Mouse (Mus musculus) hematopoietic stem cell, adult 5-6 weeks (primary cell): ENCODE data around the gene Ift81. TPM values are rescaled to one million over a fixed set of nuclear protein-coding genes. Genes with fewer than 3 reads are reported as not detected.
A peak's percentile ranks its signal among the peaks of the same experiment; 100 is the strongest.

Experiments used
- ATAC-seq, 2 experiments: fragments of 125-278 bp in 1 of 2; replicated peaks in 1 of 2; 2 replicates each; pipeline ENCODE4 v1.8.0; 2016 to 2017; ENCODE audit warnings: inconsistent platforms in 2 of 2, mild to moderate bottlenecking in 2 of 2, moderate number of reproducible peaks in 2 of 2, low read depth in 1 of 2, moderate TSS enrichment in 1 of 2; ENCODE audit not compliant: low FRiP score in 2 of 2, poor library complexity in 2 of 2, severe bottlenecking in 2 of 2, insufficient read depth in 1 of 2, low TSS enrichment in 1 of 2
- total RNA-seq: library from RNA; stranded (forward); fragments of 172-1452, 232-1000 nt; gene quantifications from 2 replicates; pipeline ENCODE4 v1.2.3, GENCODE M21; 2017

The Ift81 gene
- total RNA-seq, 1 experiment from 2014 or later = 36.1 TPM

DNA sequence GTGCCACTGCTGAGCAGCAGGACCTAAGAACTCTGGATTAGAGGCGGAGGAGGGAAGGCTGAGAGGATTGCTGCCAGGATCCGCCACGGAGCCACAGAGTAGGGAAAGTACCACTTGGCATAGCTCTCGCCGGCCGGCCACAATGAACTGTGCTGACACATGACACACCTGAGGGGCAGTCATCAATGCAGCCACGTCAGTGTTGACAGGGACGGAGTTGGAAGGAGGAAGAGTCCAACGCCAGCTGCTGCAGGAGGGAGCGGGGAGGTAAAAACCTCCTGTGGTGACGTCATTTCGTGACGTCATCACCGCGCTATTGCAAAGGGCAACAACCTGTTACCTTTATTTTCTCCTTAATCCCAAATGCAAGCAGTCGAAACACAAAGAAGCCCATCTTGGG lies 22.6 kb upstream of the Ift81 start:
- ATAC-seq = peak in 1 of 2 experiments; percentile 6; a peak in 1 of 4 replicates

DNA sequence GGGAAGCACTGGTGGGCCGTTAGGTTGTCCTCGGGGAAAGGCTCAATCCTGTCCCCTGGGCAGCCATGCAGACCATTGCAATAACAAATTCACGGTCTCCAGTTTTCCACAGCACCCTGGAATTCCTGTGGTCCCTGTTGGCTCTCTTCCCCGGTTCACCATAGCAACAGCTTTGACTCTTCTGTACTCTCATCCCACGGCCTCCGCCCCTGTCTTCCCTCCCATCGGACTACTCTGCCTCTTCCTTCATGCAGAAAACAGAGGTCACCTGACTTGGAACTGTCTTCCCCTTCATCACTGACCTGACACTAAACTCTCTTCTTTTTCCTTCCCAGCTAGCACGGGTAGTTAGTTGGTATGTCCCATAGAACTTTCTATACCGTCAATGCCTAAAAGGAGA lies 22.0 kb upstream of the Ift81 start:
- no peak for ATAC-seq

DNA sequence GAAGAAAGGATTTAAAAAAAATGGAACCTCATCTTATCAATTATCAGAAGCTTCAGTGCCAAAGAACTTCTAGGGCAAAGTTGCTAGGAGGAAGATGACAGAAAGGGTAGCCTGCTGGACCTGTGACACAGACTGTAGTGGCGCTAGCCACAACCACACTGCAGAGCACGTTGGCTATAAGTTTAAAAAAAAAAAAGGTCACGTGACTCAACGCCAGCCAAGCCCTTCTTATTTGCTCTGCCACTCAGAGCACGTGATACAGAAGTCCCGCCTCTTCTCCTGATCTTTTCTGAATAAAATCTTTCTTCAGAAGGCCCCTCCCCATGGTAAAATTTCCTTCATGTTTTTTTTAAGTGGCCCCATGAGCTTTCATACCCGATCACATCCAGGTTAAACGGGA lies 20.9 kb upstream of the Ift81 start:
- no peak for ATAC-seq

DNA sequence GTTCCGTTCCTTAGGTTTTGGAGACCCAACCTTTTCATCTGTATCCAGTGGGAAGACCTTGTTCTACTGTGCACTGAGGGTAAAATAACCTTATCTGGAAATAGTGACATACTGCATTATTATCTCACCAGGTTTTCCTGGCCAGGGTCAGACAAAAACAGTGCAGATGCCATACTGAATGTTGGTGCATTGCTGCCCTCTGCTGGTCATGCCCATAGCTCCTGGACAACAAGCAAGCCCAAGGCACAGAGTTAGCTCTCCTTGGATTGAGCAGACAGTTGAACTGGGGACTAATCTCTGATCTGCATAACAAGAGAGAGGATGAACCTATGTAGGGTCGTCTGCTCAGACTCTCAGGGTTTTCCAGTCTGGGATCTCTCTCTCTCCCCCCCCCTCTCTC lies 12.9 kb upstream of the Ift81 start:
- peak; percentile 82 to 83 for ATAC-seq

DNA sequence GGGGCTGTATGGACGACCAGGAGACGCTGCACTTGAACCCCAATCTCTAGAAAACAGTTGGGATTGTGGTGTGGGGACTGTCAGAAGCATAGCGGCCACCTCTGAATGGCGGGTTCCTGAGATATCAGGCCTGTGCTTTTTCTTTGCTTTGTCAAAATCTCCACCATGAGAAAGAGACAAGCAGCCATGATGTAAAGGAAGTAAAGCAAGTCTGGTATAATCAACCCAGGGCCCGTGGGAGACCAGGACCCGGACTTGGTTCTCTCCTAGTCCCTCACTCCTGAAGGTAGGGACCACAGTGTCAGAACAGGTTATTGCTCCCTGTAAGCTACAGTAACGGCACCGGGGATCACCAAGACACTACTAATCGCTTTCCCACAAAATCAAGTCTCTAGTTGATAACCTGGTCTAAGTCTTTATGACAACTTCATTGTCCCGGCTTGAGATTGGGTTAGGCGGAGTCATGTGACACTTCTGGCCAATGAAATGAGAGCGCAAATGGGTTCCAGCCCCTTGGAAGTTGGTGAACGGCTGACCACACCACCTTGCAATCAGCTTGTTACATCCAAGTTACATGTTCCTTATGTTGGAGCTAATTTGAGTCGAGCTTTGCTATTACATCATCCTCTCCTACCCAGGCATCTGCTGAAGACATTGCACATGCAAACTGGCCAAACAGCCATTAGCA lies 11.4 kb upstream of the Ift81 start:
- no peak for ATAC-seq

DNA sequence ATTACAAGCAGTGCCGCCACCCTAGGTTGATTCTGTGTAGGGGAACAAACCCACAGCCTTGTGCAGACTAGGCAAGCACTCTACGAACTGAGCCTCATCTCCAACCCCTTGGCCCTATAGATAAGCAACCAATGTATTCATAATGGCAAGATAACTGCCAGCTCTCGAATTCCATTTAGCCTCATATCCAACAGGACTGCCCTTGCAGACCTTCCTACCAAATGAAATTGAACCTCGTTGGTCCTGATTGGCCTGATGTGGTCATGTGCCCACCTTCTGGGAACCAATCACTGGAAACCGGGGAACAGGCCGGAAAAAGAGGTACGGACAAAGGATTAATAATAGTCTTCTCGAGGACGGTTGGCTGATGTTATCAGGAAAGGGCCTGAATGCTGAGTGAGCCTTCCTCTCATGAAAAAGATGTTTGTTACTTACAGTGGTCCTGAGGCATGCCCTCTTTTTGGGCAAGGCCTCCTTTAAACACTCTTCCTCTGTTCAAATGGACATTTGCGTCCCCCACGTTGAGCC lies 10.7 kb upstream of the Ift81 start:
- ATAC-seq = no peak

DNA sequence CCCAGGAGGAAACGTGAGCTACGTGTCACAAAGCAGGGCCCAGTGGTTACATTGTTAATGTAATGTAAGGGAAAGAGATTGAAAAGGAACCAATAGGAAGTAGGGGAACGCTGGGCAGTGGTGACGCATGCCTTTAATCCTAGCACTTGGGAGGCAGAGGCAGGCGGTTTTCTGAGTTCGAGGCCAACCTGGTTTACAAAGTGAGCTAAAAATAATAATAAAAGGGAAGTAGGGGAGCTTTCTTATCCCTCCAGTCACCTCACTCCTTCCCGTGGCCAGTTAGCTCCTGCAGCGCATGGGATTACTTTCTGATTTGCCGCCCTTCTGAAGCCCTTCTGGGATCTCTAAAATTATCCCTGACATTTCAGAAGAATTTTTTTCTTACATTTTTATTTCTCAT lies 9.5 kb upstream of the Ift81 start:
- ATAC-seq = no peak

DNA sequence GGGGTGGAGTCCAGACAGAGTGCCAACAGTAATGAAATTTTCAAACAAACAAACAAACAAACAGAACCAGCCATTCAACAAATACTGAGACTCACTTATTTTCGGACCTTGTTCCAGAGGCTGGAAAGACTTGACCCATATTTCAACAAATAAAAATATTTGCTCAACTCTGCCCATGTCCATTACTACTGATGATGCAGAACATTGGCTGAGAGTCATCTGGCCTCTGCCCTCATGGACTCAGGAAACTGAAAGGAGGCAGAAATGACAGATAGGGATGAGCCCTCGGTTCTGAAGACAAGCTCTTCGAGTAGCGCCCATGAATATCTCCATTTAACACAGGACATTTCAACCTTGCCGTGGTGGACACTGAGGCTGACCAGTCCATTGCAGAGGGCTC lies 8.2 kb upstream of the Ift81 start:
- no peak for ATAC-seq

DNA sequence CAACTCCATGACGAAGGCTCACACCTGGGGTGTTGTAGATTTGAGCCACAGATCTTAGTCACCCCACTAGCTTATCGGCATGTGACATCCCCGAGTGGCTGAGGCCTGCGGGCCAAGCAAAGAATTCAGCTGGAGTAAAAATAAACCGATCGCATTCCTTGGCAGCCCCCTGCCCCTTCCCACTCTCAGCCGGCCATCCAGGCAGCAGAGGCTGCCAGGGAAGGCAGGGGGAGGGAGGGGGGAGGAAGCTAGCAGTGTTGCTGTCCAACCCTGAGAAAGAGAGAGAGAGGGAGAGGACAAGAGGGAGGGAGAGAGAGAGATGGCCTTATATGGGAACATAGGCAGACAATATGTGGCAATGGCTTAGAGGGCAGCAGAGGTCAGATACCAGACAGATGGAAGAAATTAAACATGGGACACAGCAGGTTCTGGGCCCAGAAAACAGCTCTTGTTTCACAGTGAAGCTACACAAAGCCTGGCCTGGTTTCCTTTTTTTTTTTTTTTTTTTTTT lies 7.1 kb upstream of the Ift81 start:
- no peak for ATAC-seq

DNA sequence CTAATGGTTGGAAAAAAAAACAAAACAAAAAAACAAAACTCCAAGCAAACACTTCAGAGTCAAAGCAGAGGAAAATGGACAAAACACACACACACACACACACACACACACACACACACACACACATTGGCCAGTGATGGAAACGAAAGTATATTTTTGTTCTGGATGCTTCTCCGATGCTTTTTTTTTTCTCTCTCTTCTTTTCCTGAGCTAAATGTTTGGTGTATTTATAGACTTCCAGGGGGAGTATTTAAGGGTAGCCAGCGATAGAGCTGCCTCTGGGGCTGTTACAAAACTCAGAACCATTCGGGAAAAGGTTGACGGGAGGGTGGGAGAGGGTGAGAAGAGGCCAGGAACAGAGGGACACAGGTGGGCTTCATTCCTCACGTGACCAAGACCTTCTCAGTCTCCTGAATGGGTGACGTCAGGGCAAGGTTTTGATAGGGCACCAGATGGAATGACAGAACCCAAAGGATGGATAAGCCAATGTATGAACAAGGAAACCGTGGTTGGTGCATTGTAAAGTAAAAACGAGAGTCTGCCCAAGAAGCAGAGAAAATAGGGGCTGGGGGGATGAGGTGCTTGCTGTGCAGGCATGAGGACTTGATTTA lies 5.5 kb upstream of the Ift81 start:
- no peak for ATAC-seq

DNA sequence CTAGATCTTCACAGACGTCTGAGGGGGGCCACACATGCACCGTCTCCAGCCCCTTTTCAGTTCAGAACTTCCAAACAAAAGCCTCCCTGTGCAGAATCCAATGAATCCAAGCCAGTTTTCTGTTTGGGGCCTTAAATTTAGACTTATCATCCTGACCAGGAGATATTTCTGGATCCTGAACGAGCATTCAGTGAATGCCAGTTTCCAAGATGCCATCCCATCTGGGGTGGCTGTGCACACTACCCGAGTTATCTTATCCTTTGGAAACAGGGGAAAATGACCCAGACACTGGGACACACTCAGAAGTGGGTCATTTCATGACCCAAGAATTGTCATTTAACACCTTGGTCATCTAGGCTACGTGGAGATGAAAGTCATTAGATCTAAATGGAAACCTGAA lies 3.4 kb upstream of the Ift81 start:
- no peak for ATAC-seq

DNA sequence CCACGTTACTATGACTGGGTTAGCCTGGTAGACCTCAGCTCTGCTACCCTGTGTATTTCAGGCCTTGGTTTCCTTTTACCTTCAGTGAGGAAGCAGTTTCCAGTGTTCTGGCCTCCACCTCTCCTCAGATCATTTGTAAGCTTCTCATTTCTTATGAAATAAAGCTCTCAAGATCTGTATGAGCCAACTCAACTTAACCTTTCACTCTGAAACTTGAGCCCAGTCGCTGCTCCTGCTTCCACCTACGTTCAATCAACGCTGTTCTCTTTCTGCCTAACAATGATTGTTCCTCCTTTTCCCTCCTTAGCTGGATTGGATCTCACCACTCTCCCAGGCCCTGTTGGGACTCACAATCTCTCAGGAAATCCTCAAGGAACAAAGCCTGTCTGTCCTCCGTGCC lies 2.7 kb downstream of the Ift81 start:
- ATAC-seq = no peak

DNA sequence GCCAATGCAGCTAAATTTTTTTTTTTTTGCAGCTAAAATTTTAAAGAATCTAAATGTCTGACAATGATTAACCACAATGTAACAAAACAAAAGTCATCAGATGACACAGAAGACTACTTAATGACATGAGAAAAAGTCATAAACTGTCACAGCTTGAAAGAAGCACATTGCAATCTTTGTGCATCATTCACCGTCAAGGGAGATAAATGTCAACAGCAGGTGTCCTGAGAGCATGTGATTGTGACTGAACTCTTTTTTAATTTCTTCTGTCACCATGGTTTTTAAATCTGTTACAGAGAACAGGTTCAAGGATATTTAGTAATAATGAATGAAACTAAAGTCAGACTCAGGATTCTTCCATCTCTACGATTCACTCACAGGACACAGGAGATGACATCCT lies 9.4 kb downstream of the Ift81 start:
- no peak for ATAC-seq

DNA sequence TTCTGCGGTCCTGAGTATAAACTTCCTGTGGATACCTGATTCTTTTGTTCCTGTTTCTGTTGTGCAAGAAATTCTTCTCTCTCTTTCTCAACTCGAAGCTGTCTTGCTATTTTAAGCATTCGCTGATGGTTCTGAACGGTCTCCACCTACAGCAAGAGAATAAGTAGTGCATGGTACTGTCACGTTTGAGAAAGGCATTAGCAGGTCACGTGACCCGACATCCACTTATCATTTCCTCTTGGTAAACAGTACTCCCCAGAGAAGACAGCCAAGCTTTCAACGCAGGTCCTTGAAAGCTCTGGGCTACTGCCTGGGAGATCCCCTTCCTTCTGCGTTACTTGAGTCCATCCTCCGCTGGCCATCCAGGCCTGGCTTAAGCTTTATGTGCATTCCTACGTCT lies 12.1 kb downstream of the Ift81 start:
- peak; percentile 78 to 92 for ATAC-seq

DNA sequence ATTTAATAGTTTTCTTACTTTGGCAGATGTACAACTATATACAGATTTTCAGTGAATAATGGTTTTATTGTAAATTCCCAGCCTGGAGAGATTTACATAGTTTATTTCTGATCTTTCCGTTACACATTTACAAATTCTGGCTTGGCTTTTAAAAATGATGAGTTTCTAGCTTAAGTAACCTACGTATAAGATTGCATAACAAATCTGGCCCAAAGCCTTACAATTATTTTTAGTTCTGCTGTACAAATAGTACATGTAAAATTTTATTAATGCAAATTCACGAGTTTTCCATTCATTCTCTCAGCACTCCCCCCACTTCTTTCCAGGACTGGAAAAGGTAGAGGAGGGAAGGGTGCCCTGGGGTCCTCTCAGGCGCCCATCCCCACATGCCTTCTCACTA lies 18.8 kb downstream of the Ift81 start:
- no peak for ATAC-seq

DNA sequence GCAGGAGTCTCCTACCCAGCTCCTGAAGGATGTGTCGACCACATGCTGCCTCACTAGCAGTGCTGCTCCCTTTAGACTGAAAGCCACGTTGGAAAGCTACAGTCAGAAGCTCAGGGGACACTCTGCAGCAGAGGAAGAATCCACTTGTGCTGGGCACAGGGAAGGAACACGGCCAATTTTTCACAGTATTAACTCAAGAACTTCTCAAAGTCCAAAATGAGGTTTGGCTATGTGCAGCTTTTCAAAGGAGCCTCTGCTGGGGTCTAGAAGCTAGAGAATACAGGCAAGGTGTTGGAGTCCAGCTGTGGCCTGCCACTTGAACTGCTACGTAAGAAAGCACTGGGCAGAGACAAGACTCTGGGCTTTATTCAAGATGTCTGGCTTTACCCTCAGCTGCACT lies 24.4 kb downstream of the Ift81 start:
- ATAC-seq = no peak

DNA sequence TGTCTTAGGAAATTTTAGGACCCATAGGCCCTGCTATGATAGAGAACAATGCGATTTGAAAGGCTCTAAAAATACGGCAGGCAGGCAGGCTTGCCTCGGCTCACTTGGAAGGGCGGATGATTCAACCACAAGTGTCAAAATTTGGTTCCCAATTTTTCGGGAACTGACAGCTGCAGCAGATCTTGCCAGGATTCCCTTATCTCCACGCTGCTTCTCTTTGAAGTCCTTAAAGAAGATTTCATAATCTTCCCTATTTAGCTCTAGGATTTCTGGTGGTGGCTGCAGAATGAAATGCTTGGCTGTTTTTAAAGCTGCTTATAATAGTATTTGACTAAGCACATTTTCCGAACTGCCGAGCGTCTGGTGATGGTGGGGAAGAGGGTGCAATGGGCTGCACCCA lies 28.8 kb downstream of the Ift81 start:
- no peak for ATAC-seq

DNA sequence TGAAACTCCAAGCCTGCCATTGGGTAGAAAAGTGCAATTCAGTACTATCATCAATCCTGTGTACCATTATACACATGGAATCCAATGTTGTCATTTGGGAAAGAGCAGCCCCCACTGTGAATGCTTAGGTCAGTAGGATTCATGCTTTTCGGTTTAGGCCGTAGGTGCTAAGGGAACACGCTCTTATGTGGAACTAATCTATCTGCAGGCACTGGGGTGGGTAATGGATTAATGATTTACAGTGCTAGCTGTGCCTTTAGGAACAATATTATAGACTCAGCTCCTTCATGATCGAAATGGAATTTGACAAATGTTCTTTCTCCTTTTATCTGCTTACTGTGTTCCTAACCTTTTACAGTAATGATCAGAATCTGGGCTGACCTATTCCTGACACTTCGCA lies 30.2 kb downstream of the Ift81 start:
- ATAC-seq = no peak
